Mouse (Mus musculus) neural tube, embryonic 14.5 days (tissue): Measurements from ENCODE around the gene Cemip2. TPM values are rescaled to one million over a fixed set of nuclear protein-coding genes. Genes with fewer than 3 reads are reported as not detected.
"Not testable (repeated sequence)": the region's sequence is repeated elsewhere in the genome, so short reads cannot be mapped to it uniquely, and the experiment has no call there.

Experiments used
- ATAC-seq: fragments of 200-750 bp; cut with Nextera tagmentation; 2 replicates; pipeline ENCODE4 v1.8.0; 2017; ENCODE audit warnings: low read depth, mild to moderate bottlenecking, moderate TSS enrichment, moderate library complexity
- H3K27ac ChIP-seq: fragments of 300-500 bp; sonication (generic); 2 replicates; pipeline ENCODE4 v1.5.1; 2014; ENCODE audit warnings: low read depth, mild to moderate bottlenecking, control low read depth, low read length, moderate library complexity, mixed read lengths
- H3K27me3 ChIP-seq: fragments of 300-500 bp; sonication (generic); 2 replicates; pipeline ENCODE4 v1.6.1; 2014; ENCODE audit warnings: low read length; ENCODE audit not compliant: control insufficient read depth, insufficient read depth
- H3K36me3 ChIP-seq: fragments of 300-500 bp; sonication (generic); 2 replicates; pipeline ENCODE4 v1.6.1; 2014; ENCODE audit warnings: low read length, mixed read lengths; ENCODE audit not compliant: control insufficient read depth, insufficient read depth
- H3K4me1 ChIP-seq: fragments of 300-500 bp; sonication (generic); 2 replicates; pipeline ENCODE4 v1.6.1; 2014; ENCODE audit warnings: low read length; ENCODE audit not compliant: control insufficient read depth, insufficient read depth
- H3K4me2 ChIP-seq: fragments of 300-500 bp; sonication (generic); 2 replicates; pipeline ENCODE4 v1.6.1; 2014; ENCODE audit warnings: mild to moderate bottlenecking, low read depth, low read length, control low read depth
- H3K4me3 ChIP-seq: fragments of 300-500 bp; sonication (generic); 2 replicates; pipeline ENCODE4 v1.5.1; 2014; ENCODE audit warnings: low read depth, low read length, control low read depth, mixed read lengths
- H3K9ac ChIP-seq: fragments of 300-500 bp; sonication (generic); replicated peaks from 2 replicates; pipeline ENCODE4 v1.6.1; 2014; ENCODE audit warnings: low read depth, mild to moderate bottlenecking, control low read depth, low read length, mixed read lengths
- H3K9me3 ChIP-seq: fragments of 300-500 bp; sonication (generic); 2 replicates; pipeline ENCODE4 v1.6.1; 2016; ENCODE audit warnings: low read length; ENCODE audit not compliant: control insufficient read depth
- WGBS: fragments of 180-500 bp; shearing (Covaris S2); extraction: QIAGEN DNeasy Blood & Tissue Kit; methylation state at CpG from one replicate; pipeline ENCODE4 v1.1.7; 2014; 5-methylcytosine and 5-hydroxymethylcytosine counted together
- polyA plus RNA-seq: library from polyadenylated mRNA; unstranded; fragments of >200 nt; fragmentation: Nextera tagmentation; extraction: Ambion mirVana; gene quantifications from 2 replicates; pipeline ENCODE4 v1.2.1, GENCODE M21; 2014

Cemip2 gene
- polyA plus RNA-seq, 1 experiment from 2014 or later, result 21.1 TPM

DNA sequence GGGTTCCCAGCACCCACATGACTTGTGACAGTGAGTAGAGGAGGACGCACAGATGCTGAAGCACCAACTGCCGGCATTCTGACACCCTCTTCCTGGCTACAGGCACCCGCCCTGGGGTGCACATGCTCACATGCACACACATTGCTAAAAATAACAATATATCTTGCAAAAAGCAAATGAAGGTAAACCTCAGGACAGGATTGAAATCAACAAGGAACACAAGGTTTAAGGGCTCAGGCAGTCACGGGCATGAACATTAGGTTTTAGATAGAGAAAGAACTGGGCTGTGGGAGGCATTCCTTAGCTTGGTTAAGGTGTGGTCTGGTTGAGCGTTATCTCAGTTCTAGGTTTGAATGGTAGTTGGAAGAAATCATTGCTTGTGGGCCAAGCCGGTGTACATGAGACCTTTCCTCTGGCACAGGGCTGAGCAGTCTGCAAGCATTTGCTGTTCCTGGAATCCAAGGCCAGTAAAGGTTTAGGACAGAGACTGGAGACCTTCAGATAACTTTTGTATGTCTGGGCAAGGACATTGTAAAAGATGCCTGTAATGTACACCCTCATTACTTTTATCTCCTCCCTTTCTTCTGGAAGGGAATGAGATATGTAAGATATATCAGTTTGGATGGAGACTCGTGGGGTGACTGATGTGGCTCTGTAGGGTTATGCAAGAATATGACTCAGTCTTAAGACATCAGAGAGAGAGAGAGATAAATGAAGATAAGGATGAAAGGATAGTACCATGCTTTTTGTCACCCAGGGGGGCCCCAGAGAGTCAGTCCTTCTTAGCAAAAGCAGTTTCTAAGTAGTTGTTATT is 87.3 kb downstream of the Cemip2 start:
- Histone ChIP-seq H3K4me3 (no peak overlapping the region), H3K9me3 (no peaks in the 10 kb centered on the region), H3K4me1 (no peaks in the 10 kb centered on the region), H3K4me2 (no peak overlapping the region), H3K9ac (no peak overlapping the region), H3K36me3 (no peaks in the 10 kb centered on the region), H3K27ac (no peak overlapping the region), H3K27me3 (no peaks in the 10 kb centered on the region)
- ATAC-seq, result no peak
- 92% methylated on average over 7 of the region's 7 CpGs for WGBS

DNA sequence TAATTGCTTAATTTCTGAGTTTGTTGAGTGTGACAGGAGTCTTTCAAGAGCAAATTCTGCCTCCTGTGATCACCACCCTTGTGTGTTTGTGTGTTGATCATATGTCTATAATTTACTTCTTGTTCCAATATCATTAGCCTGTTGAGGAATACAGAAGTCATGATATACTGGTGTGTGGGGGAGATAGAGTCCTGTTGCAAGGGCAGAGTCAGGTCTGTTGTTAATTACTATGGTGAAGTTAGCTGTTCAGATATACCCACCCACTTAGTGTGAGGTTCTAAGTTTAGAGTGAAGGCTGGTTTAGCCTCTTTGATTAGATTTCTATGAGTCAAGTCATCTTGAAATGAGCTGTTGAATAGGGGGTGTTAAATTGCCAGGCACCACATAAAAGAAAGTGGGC is 88.0 kb downstream of the Cemip2 start:
- no peaks in the 10 kb centered on the region for H3K9me3 ChIP-seq
- no peak overlapping the region for H3K4me2 ChIP-seq
- H3K27me3 ChIP-seq, result no peaks in the 10 kb centered on the region
- H3K27ac ChIP-seq, result no peak overlapping the region
- ATAC-seq, result no peak
- no peaks in the 10 kb centered on the region for H3K4me1 ChIP-seq
- H3K4me3 ChIP-seq, result no peak overlapping the region
- H3K9ac ChIP-seq, result no peak overlapping the region
- H3K36me3 ChIP-seq, result no peaks in the 10 kb centered on the region

DNA sequence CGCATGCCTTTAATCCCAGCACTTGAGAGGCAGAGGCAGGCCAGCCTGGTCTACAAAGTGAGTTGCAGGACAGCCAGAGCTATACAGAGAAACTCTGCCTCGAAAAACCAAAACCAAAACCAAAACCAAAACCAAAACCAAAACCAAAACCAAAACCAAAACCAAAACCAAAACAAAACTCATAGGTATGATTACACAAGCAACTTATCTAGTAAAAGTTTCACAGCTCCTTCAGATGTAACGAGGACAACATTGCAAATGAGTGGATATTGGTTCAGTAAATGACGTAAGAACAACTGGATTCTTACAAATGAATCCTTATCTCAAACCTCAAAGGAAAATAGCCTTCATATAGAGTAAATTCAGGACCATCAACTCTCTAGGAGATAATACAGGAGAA is 88.6 kb downstream of the Cemip2 start:
- H3K9me3 ChIP-seq, H3K4me1 ChIP-seq, H3K9ac ChIP-seq, ATAC-seq, H3K4me3 ChIP-seq, H3K4me2 ChIP-seq, H3K27me3 ChIP-seq, H3K36me3 ChIP-seq, H3K27ac ChIP-seq: not testable (repeated sequence)
- WGBS, result 97% methylated on average over 4 of the region's 4 CpGs

DNA sequence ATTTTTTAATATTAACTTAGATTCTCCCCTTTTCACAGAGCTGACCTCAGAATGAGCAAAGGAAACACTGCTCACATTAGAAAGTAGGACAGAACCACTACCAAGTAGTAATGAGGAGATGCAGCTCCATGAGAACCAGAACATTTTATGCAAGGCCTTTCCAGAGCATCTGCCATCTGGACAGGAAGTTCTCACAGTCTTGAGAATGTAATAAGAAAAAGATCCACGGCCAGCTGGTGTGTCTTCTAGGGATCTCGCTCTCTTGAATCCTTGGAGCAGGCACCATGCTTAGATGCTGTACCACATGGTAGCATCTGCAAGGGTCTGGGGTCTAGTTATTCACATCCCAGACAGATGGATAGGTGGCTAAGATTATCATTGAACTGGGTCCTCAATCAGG is 90.3 kb downstream of the Cemip2 start:
- no peaks in the 10 kb centered on the region for H3K4me1 ChIP-seq
- 83% methylated on average over 2 of the region's 2 CpGs for WGBS
- no peak overlapping the region for H3K4me2 ChIP-seq
- H3K9me3 ChIP-seq, result no peaks in the 10 kb centered on the region
- no peaks in the 10 kb centered on the region for H3K36me3 ChIP-seq
- H3K9ac ChIP-seq, result no peak overlapping the region
- no peaks in the 10 kb centered on the region for H3K27me3 ChIP-seq
- ATAC-seq, result no peak
- H3K4me3 ChIP-seq, result no peak overlapping the region
- H3K27ac ChIP-seq, result no peak overlapping the region

DNA sequence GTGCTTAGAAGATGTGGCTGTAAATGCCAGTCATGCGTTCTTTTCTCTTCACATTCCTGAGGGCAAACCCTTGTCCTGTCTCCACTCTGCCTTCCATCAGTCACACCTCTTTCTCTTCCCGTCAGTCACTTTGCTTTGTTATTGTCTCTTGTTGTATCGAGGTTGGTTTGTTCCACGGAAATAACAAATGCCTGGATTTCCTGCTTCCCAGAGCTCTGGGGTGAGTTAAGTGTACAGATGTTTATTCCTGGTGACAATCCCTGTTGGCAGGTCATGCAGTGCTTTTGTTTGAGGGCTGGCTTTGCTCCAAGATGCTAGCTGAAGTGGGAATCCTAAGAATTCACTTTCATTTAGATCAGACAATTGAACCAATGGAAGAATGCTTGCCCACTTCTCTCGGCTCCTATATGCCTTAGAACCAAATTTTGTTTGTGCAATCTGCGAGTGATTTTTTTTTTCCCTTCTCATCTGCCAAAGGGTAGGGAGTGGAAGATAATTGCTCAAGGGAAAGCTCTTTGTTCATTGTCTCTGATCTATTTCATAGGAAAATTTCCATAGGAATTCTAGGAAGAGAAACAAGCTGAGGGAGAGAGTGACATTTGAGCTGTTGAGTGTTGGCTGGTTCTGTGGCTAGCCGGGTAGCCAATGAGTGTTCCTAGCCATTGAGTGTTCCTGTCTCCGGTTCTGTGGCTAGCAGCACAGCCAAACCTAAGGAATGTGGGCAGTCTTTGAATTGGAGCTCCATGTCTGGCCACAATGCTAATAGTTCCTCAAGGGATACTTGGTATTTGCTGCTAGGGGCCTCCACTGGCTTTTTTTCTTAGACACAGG is 104.2 kb downstream of the Cemip2 start:
- no peak overlapping the region for H3K4me2 ChIP-seq
- no peaks in the 10 kb centered on the region for H3K4me1 ChIP-seq
- H3K4me3 ChIP-seq, result no peak overlapping the region
- H3K9ac ChIP-seq, result no peak overlapping the region
- WGBS, result 20% methylated on average over 8 of the region's 8 CpGs
- H3K27me3 ChIP-seq, result no peaks in the 10 kb centered on the region
- no peaks in the 10 kb centered on the region for H3K36me3 ChIP-seq
- ATAC-seq, result no peak
- H3K9me3 ChIP-seq, result no peaks in the 10 kb centered on the region
- no peak overlapping the region for H3K27ac ChIP-seq

DNA sequence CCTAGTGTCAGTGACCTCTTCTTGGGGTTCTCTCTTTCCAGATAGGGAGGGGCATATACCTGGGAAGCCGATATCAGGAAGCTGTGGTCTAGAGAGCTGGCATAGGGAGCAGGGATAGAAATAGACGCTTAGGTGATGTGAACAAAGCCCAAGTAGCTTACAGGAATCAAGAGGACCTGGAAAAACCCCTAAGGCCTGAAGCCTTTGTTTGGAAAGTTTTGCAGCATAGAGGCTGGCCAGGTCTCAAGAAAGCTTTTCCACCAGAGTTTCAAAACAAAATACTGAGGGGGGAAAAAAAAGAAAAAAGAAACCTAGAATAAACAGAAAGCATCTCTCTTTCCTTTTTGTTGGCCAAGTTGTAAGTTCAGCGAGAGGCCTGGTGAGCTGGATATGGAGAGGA is 104.9 kb downstream of the Cemip2 start:
- no peaks in the 10 kb centered on the region for H3K9me3 ChIP-seq
- no peak overlapping the region for H3K4me2 ChIP-seq
- no peak for ATAC-seq
- WGBS, result 85% methylated on average over 3 of the region's 3 CpGs
- no peak overlapping the region for H3K4me3 ChIP-seq
- H3K36me3 ChIP-seq, result no peaks in the 10 kb centered on the region
- H3K4me1 ChIP-seq, result no peaks in the 10 kb centered on the region
- H3K9ac ChIP-seq, result no peak overlapping the region
- H3K27me3 ChIP-seq, result no peaks in the 10 kb centered on the region
- no peak overlapping the region for H3K27ac ChIP-seq

DNA sequence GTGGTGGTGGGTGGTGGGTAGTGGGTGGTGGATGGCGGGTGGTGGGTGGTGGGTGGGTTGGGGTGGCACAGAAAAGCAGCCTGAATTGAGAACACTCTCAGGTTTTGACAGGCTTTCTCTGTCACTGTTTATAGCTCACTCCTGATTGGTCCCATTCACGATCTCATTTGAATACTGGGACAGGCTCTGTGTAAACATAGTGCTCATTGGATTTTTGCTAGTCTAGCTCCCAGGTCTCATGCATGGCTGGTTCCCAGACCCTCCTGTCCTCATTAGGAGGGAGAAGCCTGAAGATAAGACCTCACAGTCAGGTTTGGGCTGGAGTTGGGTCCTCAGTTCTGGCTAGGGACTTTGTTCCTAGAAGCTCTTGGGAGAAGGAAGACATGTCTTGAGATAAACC is 105.8 kb downstream of the Cemip2 start:
- ATAC-seq, result 0 out of 2 replicates have a peak, but pooled peaks have one; percentile 34
- Histone ChIP-seq H3K4me3 (no peak overlapping the region), H3K27me3 (no peaks in the 10 kb centered on the region), H3K36me3 (no peaks in the 10 kb centered on the region), H3K4me2 (no peak overlapping the region), H3K9ac (no peak overlapping the region), H3K4me1 (no peaks in the 10 kb centered on the region), H3K27ac (no peak overlapping the region), H3K9me3 (no peaks in the 10 kb centered on the region)
- 75% methylated on average over 2 of the region's 2 CpGs for WGBS

DNA sequence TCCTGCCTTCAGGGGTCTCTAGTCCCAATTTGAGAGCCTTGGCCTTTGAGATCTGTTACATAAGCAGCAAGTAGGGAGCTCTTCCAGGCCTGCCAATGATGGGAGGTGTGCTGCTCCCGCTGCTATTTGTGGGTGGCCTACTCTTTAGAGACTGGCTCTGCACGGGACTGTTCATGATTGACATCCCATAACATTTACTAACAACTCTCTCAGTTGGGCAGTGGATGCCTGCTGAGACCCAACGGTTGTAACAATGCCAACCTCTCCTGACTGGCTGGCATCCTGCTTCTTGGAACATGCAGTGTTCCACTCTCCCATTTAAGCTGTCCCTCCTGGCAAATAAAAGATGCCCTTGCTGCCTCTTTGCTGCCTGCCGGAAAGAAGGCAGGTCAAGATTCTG is 106.2 kb downstream of the Cemip2 start:
- H3K4me1 ChIP-seq, result no peaks in the 10 kb centered on the region
- no peaks in the 10 kb centered on the region for H3K27me3 ChIP-seq
- no peak overlapping the region for H3K4me3 ChIP-seq
- H3K9ac ChIP-seq, result no peak overlapping the region
- no peak overlapping the region for H3K27ac ChIP-seq
- peak; percentile 56; the same call in 1 of the 2 replicates for ATAC-seq
- H3K9me3 ChIP-seq, result no peaks in the 10 kb centered on the region
- no peak overlapping the region for H3K4me2 ChIP-seq
- WGBS, result 43% methylated on average over 4 of the region's 4 CpGs
- H3K36me3 ChIP-seq, result no peaks in the 10 kb centered on the region

DNA sequence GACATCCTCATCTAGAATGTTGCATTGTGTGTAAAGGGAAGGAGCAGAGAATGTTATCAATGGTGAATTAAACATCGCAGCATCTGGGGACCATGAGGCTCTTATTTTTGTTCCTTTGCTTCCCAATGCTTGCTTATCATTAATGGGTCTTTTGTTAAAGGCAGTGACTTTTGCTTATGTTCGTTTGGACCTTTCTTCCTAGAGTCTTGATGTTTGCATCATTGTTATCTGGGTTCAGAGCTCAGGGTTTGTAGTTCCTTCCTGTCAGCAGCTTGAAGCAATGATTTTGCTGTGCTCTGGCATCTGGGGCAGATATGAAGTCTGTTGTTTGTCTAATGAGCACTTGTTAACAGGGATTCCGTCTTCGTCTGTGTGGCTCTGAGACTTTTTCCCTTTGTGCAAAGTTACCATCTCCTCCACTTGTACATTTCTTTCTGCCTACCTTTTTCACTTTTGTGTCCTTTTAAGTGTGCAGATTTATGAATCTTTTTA is 108.1 kb downstream of the Cemip2 start:
- no peaks in the 10 kb centered on the region for H3K9me3 ChIP-seq
- H3K36me3 ChIP-seq, result no peaks in the 10 kb centered on the region
- H3K4me1 ChIP-seq, result no peaks in the 10 kb centered on the region
- H3K27me3 ChIP-seq, result no peaks in the 10 kb centered on the region
- no peak overlapping the region for H3K27ac ChIP-seq
- 76% methylated on average over 4 of the region's 4 CpGs for WGBS
- no peak overlapping the region for H3K4me2 ChIP-seq
- no peak overlapping the region for H3K4me3 ChIP-seq
- ATAC-seq, result no peak
- H3K9ac ChIP-seq, result no peak overlapping the region
